8 mouse cellular contexts compared by ENCODE assay signal in genomic region chr1:34389234-34389891, GRCm38 (mm10). TPM values are rescaled to one million over a fixed set of nuclear protein-coding genes. Genes with fewer than 3 reads are reported as not detected.
A peak's percentile ranks its signal among the peaks of the same experiment; 100 is the strongest.
DNase-seq lines count a peak whose midpoint lies in the region; ATAC-seq and TF ChIP-seq lines count a peak whose summit lies in the region.

No protein-coding gene starts in this region.

- H3K36me3 ChIP-seq in forebrain, postnatal 0 days (ENCODE audit: insufficient read depth) = no peaks in the 10 kb centered on the region
- H3K36me3 ChIP-seq in forebrain, embryonic 16.5 days (ENCODE audit: control insufficient read depth, insufficient read depth) = no peaks in the 10 kb centered on the region
- H3K36me3 ChIP-seq in midbrain, embryonic 13.5 days = no peaks in the 10 kb centered on the region

- no peak for TF ChIP-seq CTCF in forebrain, postnatal 0 days (IDR thresholded peaks at IDR 0.05; ENCODE audit: low read depth)

- no peaks in the 10 kb centered on the region for H3K27me3 ChIP-seq in forebrain, postnatal 0 days (ENCODE audit: insufficient read depth, low read length)
- H3K27me3 ChIP-seq in forebrain, embryonic 16.5 days (replicated peaks; ENCODE audit: control insufficient read depth, insufficient read depth, low read length) = no peaks in the 10 kb centered on the region
- no peaks in the 10 kb centered on the region for H3K27me3 ChIP-seq in midbrain, embryonic 13.5 days

- intact Hi-C loops in heart, postnatal 25 days (cut with DNase I) = no loop called here

- WGBS in forebrain, postnatal 0 days = 59% methylated on average over 6 of the region's 6 CpGs
- WGBS in forebrain, embryonic 16.5 days = 70% methylated on average over 6 of the region's 6 CpGs
- 79% methylated on average over 6 of the region's 6 CpGs for WGBS in midbrain, embryonic 13.5 days

- no peak overlapping the region for H3K9ac ChIP-seq in forebrain, postnatal 0 days
- no peak overlapping the region for H3K9ac ChIP-seq in forebrain, embryonic 16.5 days (replicated peaks; ENCODE audit: low read depth, low read length)
- H3K9ac ChIP-seq in midbrain, embryonic 13.5 days (replicated peaks) = no peak overlapping the region

- DNase-seq in forebrain, postnatal 0 days = peak; percentile 7
- DNase-seq in heart, postnatal 25 days (ENCODE audit: low spot score) = peak; percentile 26
- peak; percentile 77 for DNase-seq in lung, postnatal 36 days
- no peak for DNase-seq in frontal cortex, postnatal 25 days (ENCODE audit: low spot score in 2 of 2)
- DNase-seq in cerebellum, postnatal 4 days (ENCODE audit: low spot score in 2 of 2) = no peak

- ATAC-seq in forebrain, postnatal 0 days = peak; percentile 25; the same call in 1 of the 2 replicates
- no peak for ATAC-seq in forebrain, embryonic 16.5 days
- peak; percentile 62 for ATAC-seq in common myeloid progenitor, adult 5-6 weeks (replicated peaks; ENCODE audit: low read depth, poor library complexity, severe bottlenecking)
- no peak for ATAC-seq in midbrain, embryonic 13.5 days

- no peaks in the 10 kb centered on the region for H3K9me3 ChIP-seq in forebrain, postnatal 0 days (ENCODE audit: low read length)
- H3K9me3 ChIP-seq in forebrain, embryonic 16.5 days (ENCODE audit: control insufficient read depth, low read length) = no peaks in the 10 kb centered on the region
- no peaks in the 10 kb centered on the region for H3K9me3 ChIP-seq in midbrain, embryonic 13.5 days

- no peak overlapping the region for H3K4me2 ChIP-seq in forebrain, postnatal 0 days (ENCODE audit: low read depth)
- H3K4me2 ChIP-seq in forebrain, embryonic 16.5 days (ENCODE audit: low read length) = no peak overlapping the region
- no peak overlapping the region for H3K4me2 ChIP-seq in midbrain, embryonic 13.5 days (replicated peaks)

- no peak overlapping the region for H3K4me3 ChIP-seq in forebrain, postnatal 0 days (ENCODE audit: low read depth, low read length)
- H3K4me3 ChIP-seq in forebrain, embryonic 16.5 days (replicated peaks; ENCODE audit: low read length) = no peak overlapping the region
- H3K4me3 ChIP-seq in midbrain, embryonic 13.5 days (replicated peaks) = no peak overlapping the region

- no peak overlapping the region for H3K27ac ChIP-seq in forebrain, postnatal 0 days (ENCODE audit: low read depth, low read length)
- no peak overlapping the region for H3K27ac ChIP-seq in forebrain, embryonic 16.5 days (ENCODE audit: low read length)
- H3K27ac ChIP-seq in midbrain, embryonic 13.5 days = no peak overlapping the region

- no peaks in the 10 kb centered on the region for H3K4me1 ChIP-seq in forebrain, postnatal 0 days (ENCODE audit: insufficient read depth)
- 0 out of 2 replicates have a peak, but pooled peaks cover 3% of the 10 kb centered on the region for H3K4me1 ChIP-seq in forebrain, embryonic 16.5 days (replicated peaks; ENCODE audit: control insufficient read depth, insufficient read depth, low read length)
- H3K4me1 ChIP-seq in midbrain, embryonic 13.5 days (replicated peaks) = no peaks in the 10 kb centered on the region

RNA-seq across cellular contexts. Expression of gene Ccdc115, which starts 50.1 kb away (rescaled TPM):
- total RNA-seq in forebrain, postnatal 0 days (2014; rRNA removed) = 42.0 and 49.9 TPM in 2 replicates
- 60.6 and 63.2 TPM in 2 replicates for polyA plus RNA-seq in forebrain, postnatal 0 days (2015; fragmentation: Nextera tagmentation; extraction: Ambion mirVana)
- polyA plus RNA-seq in forebrain, embryonic 16.5 days (2015; fragmentation: Nextera tagmentation; extraction: Ambion mirVana) = 67.4 and 73.6 TPM in 2 replicates
- total RNA-seq in common myeloid progenitor, adult 5-6 weeks (2017) = 55.7 and 63.4 TPM in 2 replicates
- 10 to 100 TPM; 14.9 to 15.3 TPM for total RNA-seq in heart, postnatal 25 days (2021)
- polyA plus RNA-seq in midbrain, embryonic 13.5 days (2015; fragmentation: Nextera tagmentation; extraction: Ambion mirVana) = 73.2 and 77.3 TPM in 2 replicates

RNA-seq across cellular contexts. Expression of gene Imp4, which starts 50.3 kb away (rescaled TPM):
- 17.2 and 21.3 TPM in 2 replicates for total RNA-seq in forebrain, postnatal 0 days (2014; rRNA removed)
- 51.8 and 56.9 TPM in 2 replicates for polyA plus RNA-seq in forebrain, postnatal 0 days (2015; fragmentation: Nextera tagmentation; extraction: Ambion mirVana)
- 58.8 and 65.6 TPM in 2 replicates for polyA plus RNA-seq in forebrain, embryonic 16.5 days (2015; fragmentation: Nextera tagmentation; extraction: Ambion mirVana)
- 33.8 and 37.4 TPM in 2 replicates for total RNA-seq in common myeloid progenitor, adult 5-6 weeks (2017)
- 10 to 100 TPM; 29.2 to 31.4 TPM for total RNA-seq in heart, postnatal 25 days (2021)
- 62.6 and 63.1 TPM in 2 replicates for polyA plus RNA-seq in midbrain, embryonic 13.5 days (2015; fragmentation: Nextera tagmentation; extraction: Ambion mirVana)

Comparison
In these comparisons a context has a peak if more than half of its experiments do, and no peak if none do; other contexts are left out.
1. ATAC-seq: peak in forebrain, postnatal 0 days (single experiment) and common myeloid progenitor, adult 5-6 weeks (single experiment); none in forebrain, embryonic 16.5 days (single experiment) and midbrain, embryonic 13.5 days (single experiment).
2. DNase-seq: peak in forebrain, postnatal 0 days (single experiment), heart, postnatal 25 days (single experiment) and lung, postnatal 36 days (single experiment); none in frontal cortex, postnatal 25 days (0 of 2) and cerebellum, postnatal 4 days (0 of 2).